Mouse (Mus musculus) forelimb bud, embryonic 11.5 days (tissue): Measurements from ENCODE around the gene Hunk.

Experiments used
- DNase-seq: peaks from one replicate; pipeline ENCODE4 v3.0.0-alpha.2; 2012; ENCODE audit warnings: low read depth, low spot score

The Hunk gene

DNA sequence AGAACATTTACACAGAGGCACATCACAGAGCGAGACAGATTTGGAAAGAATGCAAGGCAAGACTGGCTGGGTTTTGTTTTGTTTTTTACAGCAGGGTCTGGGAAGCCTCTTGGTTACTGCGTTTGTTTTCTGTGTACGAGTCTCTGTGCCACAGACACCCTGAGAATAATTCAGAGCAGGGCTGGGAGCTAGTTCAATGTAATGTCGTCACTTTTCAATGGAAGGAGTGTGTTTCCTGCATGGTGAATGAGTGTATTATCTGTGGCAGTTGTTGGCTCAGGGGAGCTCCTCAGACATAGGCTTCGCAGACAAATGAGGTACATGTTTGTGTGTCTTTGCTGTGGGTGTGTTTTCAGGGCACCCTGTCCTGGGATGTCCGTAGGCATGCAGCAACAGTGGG is 115.0 kb downstream of the Hunk start:
- no peak for DNase-seq

DNA sequence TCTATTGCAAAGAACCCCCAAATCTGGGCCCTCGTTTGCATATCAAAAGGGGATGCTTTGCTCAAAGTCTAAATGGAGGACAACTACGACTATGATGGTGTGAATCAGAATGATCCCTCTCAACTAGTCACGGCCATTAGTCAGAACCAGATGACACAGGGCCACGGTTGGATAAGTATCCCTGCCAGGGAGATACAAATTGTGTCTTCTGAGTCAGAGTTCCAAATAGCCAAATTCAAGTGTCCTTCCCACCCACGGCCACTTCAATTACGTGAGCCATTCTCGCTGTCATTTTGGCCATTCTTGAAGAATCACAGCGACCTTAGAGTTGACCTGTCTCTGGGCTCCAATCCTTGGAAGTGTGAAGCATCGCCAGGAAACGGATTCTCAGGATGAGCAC is 119.4 kb downstream of the Hunk start:
- DNase-seq, result no peak

DNA sequence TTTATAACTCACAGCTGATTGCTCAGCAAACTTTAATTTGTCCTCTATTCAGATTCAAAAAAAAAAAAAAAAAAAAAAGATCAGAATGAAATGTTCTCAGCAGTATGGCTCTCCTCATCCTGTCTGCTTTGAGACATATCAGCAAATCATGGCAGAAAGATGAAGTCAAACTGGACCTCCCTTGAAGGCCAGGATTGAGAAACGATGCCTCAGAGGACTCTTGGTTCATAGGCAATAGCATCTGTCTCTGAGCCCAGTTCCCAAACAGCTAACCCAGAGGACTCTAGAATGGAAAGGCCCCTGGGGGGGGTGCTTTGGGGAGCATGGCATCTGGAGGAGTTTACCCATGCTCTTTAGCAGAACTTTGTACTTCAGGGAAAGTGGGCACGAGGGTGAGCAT is 119.9 kb downstream of the Hunk start:
- no peak for DNase-seq

DNA sequence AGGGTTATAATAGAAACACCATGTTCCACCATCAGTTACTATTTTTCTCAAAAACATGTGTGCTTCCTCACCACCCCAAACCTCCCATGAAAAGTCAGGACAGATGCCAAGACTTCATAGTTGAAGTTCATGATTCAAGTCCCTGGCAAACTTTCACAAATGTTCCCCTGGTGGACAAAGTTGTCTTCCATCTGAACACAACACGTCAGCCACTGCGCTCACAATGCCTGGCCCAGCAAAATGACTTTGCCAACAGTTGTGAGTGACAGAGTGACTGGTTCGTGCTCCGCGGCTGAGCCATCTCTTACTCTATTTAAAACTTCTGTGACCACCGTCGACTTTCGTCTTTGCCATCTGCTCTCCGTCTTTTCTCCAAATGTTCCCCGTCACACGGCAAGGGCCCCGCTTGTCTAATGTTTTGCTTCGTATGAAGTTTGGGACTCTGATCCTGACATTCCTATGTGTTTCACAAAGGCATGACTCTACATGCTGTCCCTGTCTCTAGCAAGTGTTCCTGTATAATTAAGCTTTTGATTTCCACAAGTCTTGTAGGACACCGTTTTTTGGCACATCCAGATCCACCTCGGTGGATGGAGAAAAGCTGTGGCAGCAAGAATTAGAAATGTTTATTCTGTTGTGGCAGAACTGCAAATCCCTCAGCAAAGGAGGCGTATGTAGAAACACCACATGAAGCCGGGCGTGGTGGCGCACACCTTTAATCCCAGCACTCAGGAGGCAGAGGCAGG is 125.9 kb downstream of the Hunk start:
- DNase-seq, result no peak

DNA sequence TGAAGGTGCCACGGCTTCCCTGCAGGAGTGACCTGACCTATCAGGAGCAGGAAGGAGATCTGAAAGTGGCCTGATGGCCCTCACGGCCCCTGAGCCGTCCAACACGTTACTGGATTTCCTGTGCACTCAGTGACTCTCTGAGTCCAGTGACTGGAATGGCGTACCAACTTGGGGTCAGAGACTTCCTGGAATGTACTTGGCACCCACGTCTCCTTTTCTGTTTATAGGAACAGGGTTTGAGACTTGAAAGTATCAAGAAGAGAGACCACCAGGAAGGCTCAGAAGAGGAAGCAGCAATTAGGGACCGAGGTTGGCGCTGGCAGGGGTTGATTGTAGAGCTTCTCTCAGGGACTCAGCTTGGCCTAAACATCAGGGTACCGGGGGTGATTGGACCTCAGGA is 131.2 kb downstream of the Hunk start:
- DNase-seq, result no peak

DNA sequence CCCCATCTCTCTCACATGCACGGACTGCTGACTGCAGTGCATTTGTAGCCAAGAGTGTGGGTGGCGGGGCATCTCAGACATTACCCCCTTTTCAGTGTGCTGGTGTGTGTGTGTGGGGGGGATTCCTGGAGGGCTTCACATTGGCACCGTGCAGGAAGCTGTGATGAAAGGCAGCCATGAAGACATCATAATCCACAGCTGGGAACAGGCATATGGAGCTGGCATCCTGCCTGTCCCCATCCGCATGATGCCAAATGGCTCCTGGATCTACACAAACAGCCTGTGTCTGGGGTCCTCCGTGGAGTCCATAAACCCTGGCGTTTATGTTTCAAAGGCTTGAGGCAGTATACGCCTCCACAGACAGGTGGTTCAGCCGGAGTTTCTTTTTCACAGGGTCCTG is 132.4 kb downstream of the Hunk start:
- peak; percentile 44 for DNase-seq

DNA sequence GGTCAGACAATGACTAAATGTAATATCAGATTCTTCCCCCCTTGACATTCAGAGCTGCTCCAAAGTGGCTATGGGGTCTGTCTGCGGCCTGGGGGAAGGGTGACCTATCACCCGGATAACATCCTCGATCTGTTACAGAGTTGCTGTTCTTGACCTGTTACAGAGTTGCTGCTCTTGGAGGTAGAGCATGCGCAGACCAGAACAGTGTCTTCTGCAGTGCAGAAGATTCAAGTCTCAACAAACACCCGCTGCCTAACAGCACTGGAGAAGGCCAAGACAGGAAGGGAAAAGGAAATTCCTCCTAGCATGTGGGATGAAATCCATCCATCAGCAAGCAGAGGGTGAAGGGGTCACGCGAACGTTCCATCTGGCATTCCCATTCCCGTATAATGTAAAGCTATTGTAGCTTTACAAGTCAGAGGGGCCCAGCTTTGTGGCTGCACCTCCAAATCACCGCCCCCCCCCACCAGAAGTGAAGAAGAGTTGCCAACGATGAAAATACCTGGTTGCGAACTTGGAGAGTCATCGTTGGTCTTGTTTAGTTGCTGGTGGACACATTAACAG is 133.0 kb downstream of the Hunk start:
- peak; percentile 35 for DNase-seq

DNA sequence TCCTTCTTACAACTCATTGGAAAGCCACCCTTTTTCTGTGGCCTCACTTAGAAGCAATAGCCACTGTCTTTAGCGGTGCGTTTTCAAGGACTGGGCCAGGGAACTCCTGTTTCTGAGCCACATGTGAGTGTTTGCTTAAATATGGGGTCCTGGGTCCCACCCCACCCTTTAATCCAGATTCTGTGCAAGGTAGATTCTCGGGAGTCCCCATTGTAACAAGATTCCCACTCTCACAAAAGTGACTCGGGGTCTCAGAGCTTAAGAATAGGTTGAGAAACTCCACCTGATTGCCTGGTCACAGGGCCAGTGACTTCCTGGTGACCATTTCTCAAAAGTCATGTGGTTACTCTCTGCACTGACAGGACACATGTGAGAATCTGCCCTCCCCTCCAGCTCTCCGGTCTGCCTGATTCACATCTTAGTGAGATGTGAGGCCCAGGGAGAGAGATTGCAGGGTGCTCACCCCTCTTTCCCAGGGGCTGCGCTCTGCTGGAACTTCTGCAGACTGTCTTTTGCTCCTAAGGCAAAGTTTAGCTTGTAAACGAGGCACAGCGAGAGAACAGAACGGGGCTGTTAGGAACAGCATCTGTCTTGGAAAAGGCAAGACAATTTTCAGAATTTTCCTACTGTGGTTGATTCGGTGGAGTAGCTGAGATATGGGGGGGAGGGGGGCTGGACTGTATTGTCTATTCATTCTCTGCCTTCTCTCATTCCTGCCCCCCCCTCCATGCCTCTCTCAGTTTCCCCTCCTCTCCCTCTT is 135.6 kb downstream of the Hunk start:
- DNase-seq, result no peak

DNA sequence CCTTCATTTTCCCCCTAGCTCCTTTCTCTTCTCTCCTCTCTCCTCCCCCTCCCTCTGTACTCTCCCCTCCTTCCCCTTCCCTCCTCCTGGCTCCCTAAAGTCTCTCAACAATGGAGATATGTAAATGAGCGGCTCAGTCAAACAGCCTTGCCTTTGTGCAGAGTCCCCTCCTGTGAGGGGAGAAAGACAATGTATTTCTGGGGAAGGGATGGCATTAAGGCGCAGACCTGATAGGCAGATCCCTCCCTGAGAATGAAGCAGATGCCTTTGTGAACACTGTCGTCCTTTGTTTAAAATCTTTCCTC is 136.1 kb downstream of the Hunk start:
- no peak for DNase-seq

DNA sequence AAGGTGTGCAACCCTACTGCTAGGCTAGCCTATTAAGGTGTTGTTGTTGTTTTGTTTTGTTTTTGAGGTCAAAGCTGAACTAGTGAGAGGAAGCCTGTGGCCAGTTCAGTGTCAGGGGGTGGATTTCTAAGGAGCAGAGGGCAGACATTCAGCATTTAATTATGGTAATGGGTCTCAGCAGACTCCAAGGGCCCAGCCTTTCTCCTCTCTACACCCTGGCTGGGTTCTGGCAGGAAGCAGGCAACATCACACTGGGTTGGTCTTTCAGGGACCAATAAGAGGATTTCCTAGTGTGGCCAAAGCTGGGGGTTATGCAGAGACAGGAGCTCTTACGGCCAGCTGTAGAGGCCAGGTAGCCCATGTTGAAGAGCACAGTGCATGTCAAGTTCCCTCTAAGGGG is 136.8 kb downstream of the Hunk start:
- DNase-seq, result no peak

DNA sequence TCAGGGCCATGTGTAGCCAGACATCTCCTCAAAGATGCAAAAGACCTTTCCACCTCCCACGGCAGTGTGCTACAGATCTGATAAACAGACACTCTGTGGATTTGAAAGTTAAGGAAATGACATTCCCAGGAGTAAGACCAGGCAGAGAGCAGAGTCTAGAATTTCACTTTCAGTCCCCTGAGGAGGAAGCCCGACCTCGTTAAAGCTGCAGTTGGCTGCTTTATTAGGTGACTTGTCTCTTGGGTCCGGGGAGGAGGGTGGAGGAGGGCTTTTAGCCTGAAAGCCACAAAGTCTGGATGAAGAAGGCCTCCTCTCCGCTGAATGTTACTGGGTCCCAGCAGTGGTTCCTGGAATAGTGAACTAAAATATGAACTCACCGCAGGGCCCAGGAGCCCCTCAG is 137.6 kb downstream of the Hunk start:
- DNase-seq, result peak; percentile 73

DNA sequence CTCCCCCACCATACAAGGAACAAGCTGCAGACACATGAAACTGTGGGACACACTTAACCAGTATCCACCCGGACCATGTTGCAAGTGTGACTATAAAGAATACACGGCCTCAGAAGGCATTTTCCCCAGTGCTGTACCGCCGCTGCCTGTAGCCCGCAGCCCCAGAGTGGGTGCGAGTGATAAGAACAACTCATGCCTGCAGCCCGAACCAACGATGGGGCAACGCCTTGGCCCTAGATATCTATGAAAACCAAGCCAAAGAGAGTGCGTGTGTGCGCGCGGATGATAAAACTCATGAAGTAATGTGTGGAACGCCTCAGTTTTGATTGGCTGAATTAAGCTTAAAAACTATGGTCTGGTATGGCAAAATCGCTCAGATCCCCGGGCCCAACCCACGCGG is 138.1 kb downstream of the Hunk start:
- no peak for DNase-seq

DNA sequence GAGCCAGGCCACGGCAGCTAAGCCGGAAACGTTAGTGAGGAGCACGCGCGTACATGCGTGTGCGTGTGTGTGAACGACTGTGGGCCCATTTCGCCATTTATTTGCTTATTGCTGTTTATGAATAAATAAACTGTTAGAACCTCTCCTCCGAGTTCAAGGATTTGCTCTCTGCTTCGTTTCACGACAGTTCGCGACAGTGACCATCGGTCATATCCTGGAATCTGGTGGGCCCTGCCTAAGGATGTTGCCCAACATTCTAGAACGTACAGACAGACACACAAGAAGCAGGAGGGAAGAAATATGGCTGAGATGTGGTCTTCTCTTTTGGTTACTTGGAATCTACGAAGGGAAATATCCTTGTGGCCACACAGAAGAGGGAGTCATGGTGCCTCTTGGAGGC is 138.6 kb downstream of the Hunk start:
- no peak for DNase-seq

DNA sequence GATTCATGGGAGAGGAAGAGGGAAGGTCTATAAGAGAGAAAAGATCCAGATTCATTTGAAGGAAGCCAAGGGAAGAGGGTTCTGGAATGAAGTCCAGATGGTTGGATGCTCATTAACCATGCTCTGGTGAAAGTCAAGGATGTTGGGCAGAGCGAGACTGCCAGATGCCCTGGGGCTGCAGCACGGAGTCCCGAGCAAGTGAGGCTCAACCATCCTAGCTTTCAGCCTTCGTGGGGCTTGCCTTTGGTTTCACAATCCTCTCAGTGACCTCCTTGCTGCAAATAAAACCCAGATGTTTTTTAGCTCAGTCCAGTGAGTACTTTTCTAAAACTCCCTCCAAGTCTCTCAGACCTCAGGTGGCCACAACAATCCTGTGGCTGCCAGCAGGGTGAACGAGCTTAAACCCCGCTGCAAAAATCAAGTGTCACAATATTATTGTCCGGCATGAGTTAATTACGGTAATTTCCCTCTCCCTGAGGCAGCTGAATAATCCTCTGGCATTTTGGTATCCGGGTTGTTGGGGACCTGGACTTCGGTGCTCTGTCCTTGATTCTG is 147.4 kb downstream of the Hunk start:
- peak; percentile 72 for DNase-seq

DNA sequence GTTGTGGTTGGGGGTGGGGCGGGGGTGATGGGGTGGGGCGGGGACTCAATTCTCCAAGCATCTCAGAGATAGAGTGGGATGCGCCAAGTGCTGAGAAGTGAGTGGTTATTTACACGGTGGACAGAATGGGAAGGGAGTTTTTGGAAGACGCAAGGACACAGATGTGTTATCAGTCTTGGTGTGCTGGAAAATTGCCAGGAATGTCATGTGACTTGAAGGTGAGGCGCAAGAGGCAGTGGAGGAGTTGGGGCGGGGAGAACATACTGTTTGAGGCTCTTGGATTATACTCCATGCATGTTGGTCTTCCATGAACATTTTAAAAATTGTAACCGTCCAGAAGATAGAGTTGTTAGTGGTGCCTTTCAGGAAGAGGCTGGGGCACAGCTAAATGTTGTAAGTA is 148.8 kb downstream of the Hunk start:
- DNase-seq, result no peak

DNA sequence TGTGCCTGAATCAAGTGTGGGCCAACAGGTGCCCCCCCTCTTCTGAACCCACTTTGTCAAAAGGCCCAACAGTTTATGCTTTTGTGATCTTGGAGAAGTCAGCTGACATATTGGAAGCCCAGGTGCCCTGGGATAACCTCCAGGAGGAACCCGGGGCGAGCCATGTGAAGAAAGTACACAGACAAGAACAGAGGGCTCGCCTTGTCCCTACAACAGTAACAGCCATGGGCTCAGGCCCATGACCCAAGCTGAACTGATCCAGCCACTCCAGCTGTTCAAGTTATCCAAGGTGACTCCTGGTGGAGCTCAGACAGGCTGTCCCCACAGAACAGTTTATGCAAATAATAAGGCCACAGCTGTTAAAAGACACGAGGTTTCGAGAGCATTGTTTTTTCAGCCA is 153.1 kb downstream of the Hunk start:
- DNase-seq, result no peak

DNA sequence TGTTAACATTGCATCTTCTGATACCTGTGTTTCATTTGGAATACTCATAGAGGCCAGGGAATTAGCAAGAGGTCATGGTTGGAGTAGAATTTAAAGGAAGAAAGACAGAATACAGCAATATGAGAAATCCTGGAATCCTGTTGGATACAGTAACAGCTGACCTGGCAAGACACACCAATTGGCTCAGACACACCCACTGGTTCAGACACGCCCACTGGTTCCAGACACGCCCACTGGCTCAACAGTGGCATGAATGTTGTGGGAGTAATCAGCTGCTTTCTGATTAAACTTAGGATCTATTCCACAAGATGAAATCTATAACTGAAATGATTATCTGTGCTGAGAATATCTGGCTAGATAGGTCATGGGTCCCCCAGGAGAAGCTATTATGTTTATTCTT is 155.4 kb downstream of the Hunk start:
- DNase-seq, result no peak

DNA sequence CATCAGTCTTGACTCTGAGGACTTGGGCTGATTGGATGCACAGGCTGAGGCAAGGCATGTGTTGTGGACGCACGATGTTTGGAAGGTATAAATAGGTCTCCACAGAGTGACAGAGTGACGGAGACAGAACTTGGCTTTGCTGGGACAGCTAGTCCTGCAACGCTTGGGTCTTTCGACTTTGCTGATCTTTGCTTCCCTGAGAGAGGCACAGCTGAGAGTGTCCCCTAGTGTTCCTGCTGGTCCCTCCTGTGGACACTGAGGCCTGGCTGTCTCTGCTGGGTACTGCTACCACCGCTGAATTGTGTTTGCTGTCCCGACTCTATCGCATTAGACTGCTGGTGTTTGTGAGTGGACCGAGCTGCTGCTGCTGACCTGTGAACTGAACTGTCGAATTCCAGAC is 156.6 kb downstream of the Hunk start:
- DNase-seq, result no peak

DNA sequence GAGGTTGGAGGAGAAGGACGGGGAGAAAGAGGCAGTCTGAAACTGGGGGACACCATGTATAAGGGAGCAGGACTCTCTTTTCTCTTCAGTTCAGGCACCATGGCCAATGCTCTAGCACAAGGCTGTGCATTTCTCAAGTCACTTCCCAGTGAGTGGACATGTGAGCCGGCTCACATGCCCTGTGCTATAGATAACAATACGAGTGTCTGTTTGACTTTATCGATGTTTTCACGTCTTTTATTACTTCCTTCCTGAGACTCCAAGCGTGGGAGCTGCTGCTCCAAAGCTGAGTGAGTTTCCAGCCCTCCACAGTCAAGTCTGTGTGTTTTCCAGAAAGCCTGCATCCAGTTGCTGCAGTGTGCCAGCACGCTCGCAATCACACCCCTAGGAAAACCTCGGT is 158.4 kb downstream of the Hunk start:
- no peak for DNase-seq

DNA sequence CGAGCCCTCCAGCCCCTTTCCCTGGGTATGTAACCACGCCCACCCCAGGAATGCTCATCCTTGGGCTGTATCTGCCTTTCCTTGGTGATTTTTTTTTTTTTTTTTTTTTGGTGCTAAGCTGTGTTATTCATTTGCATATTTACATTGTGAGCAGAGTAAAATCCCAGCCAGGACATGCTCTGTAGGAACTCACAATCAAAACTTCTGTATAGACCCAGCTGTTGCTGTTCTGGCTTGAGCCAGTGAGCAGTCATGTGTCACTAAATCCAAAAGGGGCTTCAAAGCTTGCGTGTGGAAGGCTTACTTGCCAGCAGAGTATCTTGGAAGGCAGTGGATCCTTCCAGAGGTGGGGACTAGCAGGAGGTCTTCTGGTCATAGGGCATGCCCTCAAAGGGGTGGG is 159.7 kb downstream of the Hunk start:
- no peak for DNase-seq

DNA sequence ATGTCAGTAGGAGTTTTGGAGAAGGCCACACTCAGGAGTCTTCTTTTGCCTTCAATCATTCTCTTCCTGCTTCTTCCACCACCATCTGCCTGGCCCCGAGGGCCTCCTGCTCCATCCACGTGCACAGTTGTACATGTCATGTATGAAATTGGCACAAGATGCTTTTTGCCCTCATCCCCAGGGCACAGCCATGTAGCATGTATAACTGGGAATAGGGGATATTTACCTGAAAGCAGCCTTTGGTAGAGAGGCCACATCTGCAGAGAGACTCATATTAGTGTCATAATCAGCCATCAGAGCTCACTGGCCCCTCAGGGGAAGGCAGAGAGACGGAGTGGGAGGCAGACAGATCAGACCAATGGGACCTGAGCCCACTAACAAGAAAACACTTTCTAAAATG is 160.8 kb downstream of the Hunk start:
- DNase-seq, result no peak

DNA sequence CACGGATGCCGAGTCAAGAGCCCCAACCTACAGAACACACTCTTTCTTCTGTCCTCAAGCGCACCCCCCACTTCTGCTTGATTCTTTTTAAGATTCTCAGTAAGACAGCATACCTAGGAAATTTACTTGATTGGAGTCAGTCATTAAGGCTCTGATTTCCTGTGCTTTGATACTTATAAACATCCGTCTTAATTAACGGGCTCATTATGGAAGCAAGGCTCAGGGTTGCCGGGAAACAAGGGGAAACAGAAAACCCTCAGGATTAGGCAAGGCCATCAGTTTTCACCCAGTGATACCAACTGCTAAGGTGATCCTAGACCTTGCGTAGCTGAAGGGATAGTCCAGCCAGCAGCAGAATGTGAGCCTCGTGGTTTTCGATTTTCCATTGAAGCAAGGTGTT is 162.2 kb downstream of the Hunk start:
- DNase-seq, result no peak
